Mouse (Mus musculus): ENCODE measurements around the gene Atg101.

- TF ChIP-seq POLR2A (IDR thresholded peaks at IDR 0.05; ENCODE audit: control insufficient read depth in 1 of 2, insufficient read depth in 1 of 2, low read depth in 1 of 2, low read length in 2 of 2, poor library complexity in 1 of 2): no peak
- no peak for TF ChIP-seq MYC (IDR thresholded peaks at IDR 0.05; ENCODE audit: low read depth, low read length)
- no peak for TF ChIP-seq MAFK (IDR thresholded peaks at IDR 0.05; ENCODE audit: borderline replicate concordance, low read depth, low read length)
- TF ChIP-seq NELFE (IDR thresholded peaks at IDR 0.05; ENCODE audit: low read depth, low read length): no peak
- TF ChIP-seq EP300 (IDR thresholded peaks at IDR 0.05; ENCODE audit: low read depth in 1 of 2, low read length in 2 of 2): no peak
These were observed 14.5 kb downstream of the Atg101 start for GRCm38 (mm10) chr15:101298550-101298949.

All from MEL (cell line).